In the genomic region with DNA sequence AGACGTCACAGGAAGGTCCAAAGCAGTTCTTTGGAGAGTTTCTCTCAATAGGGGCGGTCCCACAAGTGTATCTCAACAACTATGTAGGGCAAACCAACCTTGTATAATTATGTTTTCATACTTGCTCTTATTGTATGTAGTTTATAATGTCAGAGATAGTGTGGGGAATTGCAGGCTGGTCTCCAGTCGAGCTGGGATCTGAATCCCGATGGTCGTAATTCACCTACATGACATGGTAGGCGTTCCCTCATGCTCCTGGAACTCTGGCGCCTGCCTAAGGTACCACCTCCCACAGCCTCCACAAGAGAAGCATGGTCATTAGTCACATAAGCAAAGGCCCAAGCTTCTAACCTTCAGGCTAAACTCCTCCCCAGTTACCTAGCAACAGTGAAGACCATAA, we compare ENCODE assay signal across 26 mouse cellular contexts. TPM values are rescaled to one million over a fixed set of nuclear protein-coding genes. Genes with fewer than 3 reads are reported as not detected.
DNase-seq lines count a peak whose midpoint lies in the region; ATAC-seq and TF ChIP-seq lines count a peak whose summit lies in the region.
"Had no signal": no experiment of that assay in that cellular context is flagged by ENCODE, and none has a peak within 500 bp of the region (broad histone marks: within the 10 kb centered on the region; RNA-seq: fewer than 3 reads in every experiment).

No protein-coding gene starts in this region.

- H3K27me3 ChIP-seq in liver, postnatal 0 days (ENCODE audit: insufficient read depth, low read length) = 0 out of 2 replicates have a peak, but pooled peaks cover 2% of the 10 kb centered on the region
- H3K27me3 ChIP-seq in liver, embryonic 12.5 days (replicated peaks) = peaks cover 31% of the 10 kb centered on the region
- H3K27me3 ChIP-seq in splenic B cell, adult 2 months (ENCODE audit: control insufficient read depth, insufficient read depth, low read length, poor library complexity, severe bottlenecking) = no peaks in the 10 kb centered on the region; the same call in 1 of the 2 replicates

- ATAC-seq in liver, postnatal 0 days = no peak
- no peak for ATAC-seq in liver, embryonic 12.5 days
- ATAC-seq: CD4-positive, CD25-positive, alpha-beta regulatory T cell, adult 4 months; forebrain, embryonic 16.5 days; hindbrain, postnatal 0 days; inflammation-experienced regulatory T-cells, adult 6 months had no signal

- TF ChIP-seq EP300 in liver, postnatal 0 days (IDR thresholded peaks at IDR 0.05; ENCODE audit: low read depth) = no peak

- H3K36me3 ChIP-seq in liver, postnatal 0 days (replicated peaks; ENCODE audit: insufficient read depth, low read length) = no peaks in the 10 kb centered on the region
- H3K36me3 ChIP-seq in liver, embryonic 12.5 days = no peaks in the 10 kb centered on the region
- no peaks in the 10 kb centered on the region for H3K36me3 ChIP-seq in splenic B cell, adult 2 months (ENCODE audit: control insufficient read depth, insufficient read depth, low read length, poor library complexity, severe bottlenecking)
- H3K36me3 ChIP-seq: embryonic facial prominence, embryonic 12.5 days; embryonic facial prominence, embryonic 15.5 days; forebrain, embryonic 12.5 days; heart, embryonic 13.5 days had no signal

- H3K27ac ChIP-seq in liver, postnatal 0 days (ENCODE audit: low read depth) = no peak overlapping the region
- no peak overlapping the region for H3K27ac ChIP-seq in liver, embryonic 12.5 days
- H3K27ac ChIP-seq in layer of hippocampus, adult 2 months = no peak overlapping the region
- H3K27ac ChIP-seq: embryonic facial prominence, embryonic 12.5 days; embryonic facial prominence, embryonic 15.5 days; forebrain, embryonic 12.5 days; gastrocnemius, adult 2 months; heart, embryonic 13.5 days; hindbrain, embryonic 14.5 days; hindbrain, postnatal 0 days had no signal

- no peak overlapping the region for H3K4me2 ChIP-seq in liver, postnatal 0 days (ENCODE audit: low read depth, low read length)
- no peak overlapping the region for H3K4me2 ChIP-seq in liver, embryonic 12.5 days
- H3K4me2 ChIP-seq: embryonic facial prominence, embryonic 12.5 days; embryonic facial prominence, embryonic 15.5 days; forebrain, embryonic 12.5 days; heart, embryonic 13.5 days; hindbrain, embryonic 14.5 days had no signal

- no peak overlapping the region for H3K9ac ChIP-seq in liver, postnatal 0 days (replicated peaks)
- H3K9ac ChIP-seq in liver, embryonic 12.5 days = no peak overlapping the region
- H3K9ac ChIP-seq: embryonic facial prominence, embryonic 12.5 days; embryonic facial prominence, embryonic 15.5 days; forebrain, embryonic 12.5 days; heart, embryonic 13.5 days; hindbrain, embryonic 14.5 days had no signal

- H3K4me3 ChIP-seq in liver, postnatal 0 days (ENCODE audit: low read depth, low read length) = no peak overlapping the region
- no peak overlapping the region for H3K4me3 ChIP-seq in liver, embryonic 12.5 days
- H3K4me3 ChIP-seq in layer of hippocampus, adult 2 months = no peak overlapping the region
- H3K4me3 ChIP-seq: embryonic facial prominence, embryonic 12.5 days; embryonic facial prominence, embryonic 15.5 days; forebrain, embryonic 12.5 days; gastrocnemius, adult 2 months; heart, embryonic 13.5 days had no signal

- no peak for TF ChIP-seq CTCF in liver, postnatal 0 days (IDR thresholded peaks at IDR 0.05; ENCODE audit: low read depth)
- no peak for TF ChIP-seq CTCF in layer of hippocampus, adult 2 months (conservative IDR thresholded peaks at IDR 0.05)

- H3K4me1 ChIP-seq in liver, postnatal 0 days (ENCODE audit: insufficient read depth) = no peaks in the 10 kb centered on the region
- no peaks in the 10 kb centered on the region for H3K4me1 ChIP-seq in liver, embryonic 12.5 days
- H3K4me1 ChIP-seq: embryonic facial prominence, embryonic 12.5 days; embryonic facial prominence, embryonic 15.5 days; forebrain, embryonic 12.5 days; heart, embryonic 13.5 days had no signal

- WGBS in liver, postnatal 0 days (ENCODE audit: insufficient replicate concordance) = 72% methylated on average over 7 of the region's 7 CpGs
- WGBS in liver, embryonic 12.5 days (ENCODE audit: insufficient replicate concordance) = 60% methylated on average over 7 of the region's 7 CpGs

- DNase-seq in heart, adult 11 months = peak; percentile 84
- no peak for DNase-seq in heart, adult 18-20 months
- DNase-seq in liver, postnatal 0 days = peak; percentile 8
- DNase-seq in splenic B cell, adult 2 months (ENCODE audit: low read depth, low spot score) = peak; percentile 9
- no peak for DNase-seq in layer of hippocampus, adult 2 months (ENCODE audit: low spot score in 2 of 2)
- DNase-seq: adrenal gland, adult 2 months; adrenal gland, postnatal 14 days; cerebellum, adult 11 months; cerebellum, adult 2 months; cerebellum, adult 9-11 months; cerebellum, postnatal 25 days; gastrocnemius, adult 2 months; gastrocnemius, postnatal 25 days; heart, postnatal 14 days; heart, postnatal 4 days had no signal

- H3K9me3 ChIP-seq in liver, postnatal 0 days (ENCODE audit: low read length) = no peaks in the 10 kb centered on the region
- H3K9me3 ChIP-seq in liver, embryonic 12.5 days (replicated peaks) = no peaks in the 10 kb centered on the region
- H3K9me3 ChIP-seq: embryonic facial prominence, embryonic 12.5 days; forebrain, embryonic 12.5 days had no signal

RNA-seq across cellular contexts. Expression of a gene that starts 5.9 kb away (rescaled TPM):
- total RNA-seq in heart, adult 18-20 months (2021) = 10 to 100 TPM in 1 of 2 experiments, 1 to 10 TPM in 1; 6.8 to 30.2 TPM
- polyA plus RNA-seq in liver, postnatal 0 days (2015; fragmentation: Nextera tagmentation; extraction: Ambion mirVana) = 3.7 TPM in 2 replicates
- 10.1 and 10.9 TPM in 2 replicates for polyA plus RNA-seq in liver, embryonic 12.5 days (2016; fragmentation: Nextera tagmentation; extraction: Ambion mirVana)
- total RNA-seq in layer of hippocampus, adult 2 months (2021) = not detected
- total RNA-seq: gastrocnemius, postnatal 25 days had no signal
- polyA plus RNA-seq: C2C12 had no signal

RNA-seq across cellular contexts. Expression of a gene that starts 20.2 kb away (rescaled TPM):
- 10 to 100 TPM in 1 of 2 experiments, 1 to 10 TPM in 1; 7.4 to 21.5 TPM for total RNA-seq in heart, adult 18-20 months (2021)
- 7.5 and 7.9 TPM in 2 replicates for polyA plus RNA-seq in liver, postnatal 0 days (2015; fragmentation: Nextera tagmentation; extraction: Ambion mirVana)
- 23.4 and 24.6 TPM in 2 replicates for polyA plus RNA-seq in liver, embryonic 12.5 days (2016; fragmentation: Nextera tagmentation; extraction: Ambion mirVana)
- total RNA-seq in layer of hippocampus, adult 2 months (2021) = under 1 TPM; 0.69 to 0.79 TPM

RNA-seq across cellular contexts. Expression of a gene that starts 39.4 kb away (rescaled TPM):
- 10 to 100 TPM; 18.7 to 54.0 TPM for total RNA-seq in heart, adult 18-20 months (2021)
- polyA plus RNA-seq in liver, postnatal 0 days (2015; fragmentation: Nextera tagmentation; extraction: Ambion mirVana) = 4.1 and 5.6 TPM in 2 replicates
- polyA plus RNA-seq in liver, embryonic 12.5 days (2016; fragmentation: Nextera tagmentation; extraction: Ambion mirVana) = 1.9 and 2.3 TPM in 2 replicates
- total RNA-seq in layer of hippocampus, adult 2 months (2021) = 1 to 10 TPM; 1.7 to 2.3 TPM

RNA-seq across cellular contexts. Expression of a gene that starts 51.1 kb away (rescaled TPM):
- 1 to 10 TPM in 1 of 2 experiments, under 1 TPM in 1; 0.62 to 2.2 TPM for total RNA-seq in heart, adult 18-20 months (2021)
- polyA plus RNA-seq in liver, postnatal 0 days (2015; fragmentation: Nextera tagmentation; extraction: Ambion mirVana) = 621 and 683 TPM in 2 replicates
- polyA plus RNA-seq in liver, embryonic 12.5 days (2016; fragmentation: Nextera tagmentation; extraction: Ambion mirVana) = 102 TPM in 2 replicates
- under 1 TPM; 0.12 to 0.15 TPM for total RNA-seq in layer of hippocampus, adult 2 months (2021)
- total RNA-seq: hindbrain, postnatal 0 days had no signal
- polyA plus RNA-seq: hindbrain, embryonic 14.5 days had no signal

Comparison
In these comparisons a context has a peak if more than half of its experiments do, and no peak if none do; other contexts are left out.
1. DNase-seq: peak in heart, adult 11 months (single experiment), liver, postnatal 0 days (single experiment) and splenic B cell, adult 2 months (single experiment); none in heart, adult 18-20 months (0 of 2) and layer of hippocampus, adult 2 months (0 of 2).
2. RNA of a gene that starts 5.9 kb away (total RNA-seq): 6.8 to 30.2 TPM in heart, adult 18-20 months; not detected in layer of hippocampus, adult 2 months; every median in the first group is over 4 times any median in the second.
3. RNA of a gene that starts 20.2 kb away (total RNA-seq): 7.4 to 21.5 TPM in heart, adult 18-20 months; 0.69 to 0.79 TPM in layer of hippocampus, adult 2 months; every median in the first group is over 4 times any median in the second.
4. RNA of a gene that starts 39.4 kb away (total RNA-seq): 18.7 to 54.0 TPM in heart, adult 18-20 months; 1.7 to 2.3 TPM in layer of hippocampus, adult 2 months; every median in the first group is over 4 times any median in the second.